Mouse (Mus musculus) heart, embryonic 16.5 days (tissue): ENCODE data around the gene Lonrf3. TPM values are rescaled to one million over a fixed set of nuclear protein-coding genes. Genes with fewer than 3 reads are reported as not detected.

Experiments used
- ATAC-seq: fragments of 200-750 bp; cut with Nextera tagmentation; replicated peaks from 2 replicates; pipeline ENCODE4 v1.8.0; 2017; ENCODE audit warnings: moderate number of reproducible peaks; ENCODE audit not compliant: insufficient read depth, low FRiP score; ENCODE audit errors: extremely low read depth
- H3K27ac ChIP-seq: fragments of 300-500 bp; sonication (generic); 2 replicates; pipeline ENCODE4 v1.5.1; 2014; ENCODE audit warnings: mild to moderate bottlenecking, low read length, control low read depth, moderate library complexity
- H3K27me3 ChIP-seq: fragments of 300-500 bp; sonication (generic); 2 replicates; pipeline ENCODE4 v1.6.1; 2014; ENCODE audit warnings: low read length, mixed read lengths; ENCODE audit not compliant: control insufficient read depth, insufficient read depth
- H3K36me3 ChIP-seq: fragments of 300-500 bp; sonication (generic); 2 replicates; pipeline ENCODE4 v1.6.1; 2014; ENCODE audit not compliant: control insufficient read depth, insufficient read depth
- H3K4me1 ChIP-seq: fragments of 300-500 bp; sonication (generic); 2 replicates; pipeline ENCODE4 v1.6.1; 2014; ENCODE audit warnings: low read length, mixed read lengths; ENCODE audit not compliant: control insufficient read depth, insufficient read depth
- H3K4me2 ChIP-seq: fragments of 300-500 bp; sonication (generic); 2 replicates; pipeline ENCODE4 v1.6.1; 2014; ENCODE audit warnings: low read depth, mild to moderate bottlenecking, control low read depth, low read length
- H3K4me3 ChIP-seq: fragments of 300-500 bp; sonication (generic); 2 replicates; pipeline ENCODE4 v1.5.1; 2014; ENCODE audit warnings: mild to moderate bottlenecking, control low read depth, low read length
- H3K9ac ChIP-seq: fragments of 300-500 bp; sonication (generic); 2 replicates; pipeline ENCODE4 v1.6.1; 2014; ENCODE audit warnings: low read length, control low read depth
- H3K9me3 ChIP-seq: fragments of 300-500 bp; sonication (generic); replicated peaks from 2 replicates; pipeline ENCODE4 v1.6.1; 2016; ENCODE audit warnings: low read length; ENCODE audit not compliant: control insufficient read depth
- WGBS: fragments of 180-500 bp; shearing (Covaris S2); extraction: QIAGEN DNeasy Blood & Tissue Kit; methylation state at CpG from one replicate; pipeline ENCODE4 v1.1.7; 2014; 5-methylcytosine and 5-hydroxymethylcytosine counted together
- polyA plus RNA-seq: library from polyadenylated mRNA; unstranded; fragments of >200 nt; fragmentation: Nextera tagmentation; extraction: Ambion mirVana; gene quantifications from 2 replicates; pipeline ENCODE4 v1.2.1, GENCODE M21; 2015

The Lonrf3 gene
- 0.07 and 0.36 TPM in 2 replicates for polyA plus RNA-seq

- Histone ChIP-seq H3K9me3 (no peaks in the 10 kb centered on the region), H3K27ac (no peak within 1 kb of the TSS), H3K4me3 (peak within 1 kb of the TSS; percentile 52), H3K4me1 (0 out of 2 replicates have a peak, but pooled peaks cover 2% of the 10 kb centered on the region), H3K4me2 (peak within 1 kb of the TSS; percentile 66), H3K9ac (peak within 1 kb of the TSS; percentile 50), H3K27me3 (peaks cover 27% of the 10 kb centered on the region), H3K36me3 (no peaks in the 10 kb centered on the region)
- WGBS: 15% methylated on average over 66 of the region's 68 CpGs
- no peak for ATAC-seq
Observed at GRCm38 (mm10) chrX:36328271-36329039, at the start of gene Lonrf3. TSS of gene Lonrf3 (plus strand) at chrX:36328353.

- WGBS: 48% methylated on average over 1 of the region's 1 CpGs
- no peak overlapping the region for H3K4me3 ChIP-seq
- H3K27me3 ChIP-seq: no peaks in the 10 kb centered on the region
- no peak overlapping the region for H3K9ac ChIP-seq
- no peaks in the 10 kb centered on the region for H3K36me3 ChIP-seq
- H3K27ac ChIP-seq: no peak overlapping the region
- H3K4me1 ChIP-seq: no peaks in the 10 kb centered on the region
- no peak for ATAC-seq
- H3K9me3 ChIP-seq: no peaks in the 10 kb centered on the region
- no peak overlapping the region for H3K4me2 ChIP-seq
Observed at GRCm38 (mm10) chrX:36278750-36279149, 49.4 kb upstream of the Lonrf3 start.

GRCm38 (mm10) chrX:36311420-36311819, 16.7 kb upstream of the Lonrf3 start:
- ATAC-seq: no peak
- 73% methylated on average over 3 of the region's 3 CpGs for WGBS

GRCm38 (mm10) chrX:36327491-36328255, 480 bp upstream of the Lonrf3 start:
- H3K4me2 ChIP-seq: peak overlapping the region; percentile 66
- no peaks in the 10 kb centered on the region for H3K9me3 ChIP-seq
- H3K9ac ChIP-seq: peak overlapping the region; percentile 50; the same call in 1 of the 2 replicates
- 0 out of 2 replicates have a peak, but pooled peaks cover 2% of the 10 kb centered on the region for H3K4me1 ChIP-seq
- peak overlapping the region; percentile 52 for H3K4me3 ChIP-seq
- H3K36me3 ChIP-seq: no peaks in the 10 kb centered on the region
- no peak overlapping the region for H3K27ac ChIP-seq
- no peak for ATAC-seq
- 19% methylated on average over 18 of the region's 20 CpGs for WGBS
- peaks cover 27% of the 10 kb centered on the region for H3K27me3 ChIP-seq

More at GRCm38 (mm10) chrX:36311420-36311819, 16.7 kb upstream of the Lonrf3 start:
- Histone ChIP-seq H3K4me3 (no peak overlapping the region), H3K9ac (no peak overlapping the region), H3K27me3 (no peaks in the 10 kb centered on the region), H3K9me3 (no peaks in the 10 kb centered on the region), H3K36me3 (no peaks in the 10 kb centered on the region), H3K4me1 (no peaks in the 10 kb centered on the region), H3K4me2 (no peak overlapping the region), H3K27ac (no peak overlapping the region)

GRCm38 (mm10) chrX:36329040-36329649, 992 bp downstream of the Lonrf3 start:
- peak overlapping the region; percentile 50 for H3K9ac ChIP-seq
- H3K4me1 ChIP-seq: 0 out of 2 replicates have a peak, but pooled peaks cover 2% of the 10 kb centered on the region
- no peaks in the 10 kb centered on the region for H3K9me3 ChIP-seq
- no peaks in the 10 kb centered on the region for H3K36me3 ChIP-seq
- 20% methylated on average over 53 of the region's 66 CpGs for WGBS
- H3K27ac ChIP-seq: no peak overlapping the region
- no peak for ATAC-seq
- H3K27me3 ChIP-seq: peaks cover 25% of the 10 kb centered on the region
- H3K4me3 ChIP-seq: peak overlapping the region; percentile 52
- H3K4me2 ChIP-seq: peak overlapping the region; percentile 66

- peaks cover 25% of the 10 kb centered on the region for H3K27me3 ChIP-seq
- no peaks in the 10 kb centered on the region for H3K36me3 ChIP-seq
- ATAC-seq: 0 out of 2 replicates have a peak, but pooled peaks have one; percentile 35
- H3K27ac ChIP-seq: no peak overlapping the region
- peak overlapping the region; percentile 26; the same call in 1 of the 2 replicates for H3K9ac ChIP-seq
- peak overlapping the region; percentile 66 for H3K4me2 ChIP-seq
- H3K9me3 ChIP-seq: no peaks in the 10 kb centered on the region
- peak overlapping the region; percentile 52 for H3K4me3 ChIP-seq
- 0 out of 2 replicates have a peak, but pooled peaks cover 2% of the 10 kb centered on the region for H3K4me1 ChIP-seq
- 24% methylated on average over 30 of the region's 44 CpGs for WGBS
Observed at GRCm38 (mm10) chrX:36329849-36330411, 1.8 kb downstream of the Lonrf3 start.

GRCm38 (mm10) chrX:36352446-36352845, 24.3 kb downstream of the Lonrf3 start:
- no peaks in the 10 kb centered on the region for H3K36me3 ChIP-seq
- no peaks in the 10 kb centered on the region for H3K4me1 ChIP-seq
- 49% methylated on average over 3 of the region's 3 CpGs for WGBS
- H3K27ac ChIP-seq: no peak overlapping the region
- H3K4me3 ChIP-seq: no peak overlapping the region
- H3K4me2 ChIP-seq: no peak overlapping the region
- H3K9me3 ChIP-seq: no peaks in the 10 kb centered on the region
- H3K27me3 ChIP-seq: no peaks in the 10 kb centered on the region
- no peak for ATAC-seq
- no peak overlapping the region for H3K9ac ChIP-seq

GRCm38 (mm10) chrX:36385340-36385739, 57.2 kb downstream of the Lonrf3 start:
- Histone ChIP-seq H3K27ac (no peak overlapping the region), H3K4me3 (no peak overlapping the region), H3K4me1 (no peaks in the 10 kb centered on the region), H3K9ac (no peak overlapping the region), H3K9me3 (no peaks in the 10 kb centered on the region), H3K27me3 (no peaks in the 10 kb centered on the region), H3K4me2 (no peak overlapping the region), H3K36me3 (no peaks in the 10 kb centered on the region)
- ATAC-seq: no peak
